Mouse (Mus musculus): ENCODE measurements around the gene Adamts16.
"Not testable (repeated sequence)": the region's sequence is repeated elsewhere in the genome, so short reads cannot be mapped to it uniquely, and the experiment has no call there.

Gene Adamts16

DNA sequence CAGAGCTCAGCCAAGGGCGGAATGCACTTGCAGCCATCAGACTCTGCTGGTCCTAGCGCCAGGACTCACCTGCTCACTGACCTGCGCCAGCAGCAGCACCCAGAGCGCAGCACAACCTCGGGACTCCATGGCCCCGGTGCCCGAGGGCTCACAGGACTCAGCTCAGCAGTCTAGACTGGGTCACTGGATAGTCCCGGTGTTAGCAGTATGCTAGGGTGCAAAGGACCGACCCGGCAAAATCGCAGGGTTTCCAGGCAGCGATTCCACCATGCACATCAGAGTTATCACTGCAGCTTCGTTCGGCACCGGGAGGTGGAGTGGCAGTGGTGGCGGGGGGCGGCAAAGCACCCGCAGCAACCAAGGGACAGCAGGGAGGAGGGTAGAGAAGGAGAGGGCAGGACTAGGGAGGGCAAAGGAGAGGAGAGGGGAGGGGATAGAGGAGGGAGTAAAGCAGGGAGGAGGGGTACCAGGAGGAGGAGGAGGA, at the start of gene Adamts16:
Gene Adamts16, minus strand, starts transcription at position 391 of the 484 bp plus-strand sequence.
- DNase-seq (ENCODE audit: low read depth, low spot score) = no peak

DNA sequence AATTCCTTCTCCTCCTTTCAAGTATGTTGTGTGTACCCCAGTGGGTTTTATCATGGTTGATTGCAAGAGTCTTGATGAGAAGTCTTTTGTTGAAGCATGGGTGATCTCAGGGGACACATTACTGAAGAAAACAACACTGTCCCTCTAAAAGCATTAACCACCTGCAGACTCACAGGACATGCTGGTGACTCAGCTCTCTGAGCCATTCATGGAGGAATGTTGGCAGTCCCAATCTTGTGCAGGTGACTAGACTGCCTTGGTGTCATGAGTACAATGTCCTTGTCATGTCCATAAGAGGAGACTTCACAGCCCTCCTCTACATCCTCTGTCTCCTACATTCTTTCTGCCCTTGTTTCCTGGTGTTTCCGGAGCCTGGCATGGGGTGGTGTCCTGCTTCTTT, 45.5 kb upstream of the Adamts16 start:
- no peak for DNase-seq (ENCODE audit: low read depth, low spot score)

DNA sequence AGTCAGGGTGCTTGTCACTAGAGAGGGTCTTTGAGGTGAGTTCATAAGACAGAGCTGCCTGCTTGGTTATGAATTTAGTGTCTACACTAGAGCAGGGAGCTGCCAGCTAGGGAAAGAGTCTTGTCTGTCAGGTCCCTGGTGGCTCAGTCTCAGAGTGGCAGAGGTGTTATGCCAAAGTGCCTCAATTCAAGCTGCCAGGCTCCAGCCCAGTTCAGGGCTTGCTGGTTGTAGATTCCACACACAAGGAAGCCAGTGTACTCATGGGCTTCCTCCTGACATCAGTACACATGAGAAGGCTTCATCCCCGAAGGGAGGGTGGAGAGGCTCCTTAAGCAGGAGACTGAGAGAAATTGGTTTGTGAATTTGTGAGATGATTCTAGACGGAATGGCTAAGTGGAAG, 43.4 kb upstream of the Adamts16 start:
- DNase-seq (ENCODE audit: low read depth, low spot score) = no peak

DNA sequence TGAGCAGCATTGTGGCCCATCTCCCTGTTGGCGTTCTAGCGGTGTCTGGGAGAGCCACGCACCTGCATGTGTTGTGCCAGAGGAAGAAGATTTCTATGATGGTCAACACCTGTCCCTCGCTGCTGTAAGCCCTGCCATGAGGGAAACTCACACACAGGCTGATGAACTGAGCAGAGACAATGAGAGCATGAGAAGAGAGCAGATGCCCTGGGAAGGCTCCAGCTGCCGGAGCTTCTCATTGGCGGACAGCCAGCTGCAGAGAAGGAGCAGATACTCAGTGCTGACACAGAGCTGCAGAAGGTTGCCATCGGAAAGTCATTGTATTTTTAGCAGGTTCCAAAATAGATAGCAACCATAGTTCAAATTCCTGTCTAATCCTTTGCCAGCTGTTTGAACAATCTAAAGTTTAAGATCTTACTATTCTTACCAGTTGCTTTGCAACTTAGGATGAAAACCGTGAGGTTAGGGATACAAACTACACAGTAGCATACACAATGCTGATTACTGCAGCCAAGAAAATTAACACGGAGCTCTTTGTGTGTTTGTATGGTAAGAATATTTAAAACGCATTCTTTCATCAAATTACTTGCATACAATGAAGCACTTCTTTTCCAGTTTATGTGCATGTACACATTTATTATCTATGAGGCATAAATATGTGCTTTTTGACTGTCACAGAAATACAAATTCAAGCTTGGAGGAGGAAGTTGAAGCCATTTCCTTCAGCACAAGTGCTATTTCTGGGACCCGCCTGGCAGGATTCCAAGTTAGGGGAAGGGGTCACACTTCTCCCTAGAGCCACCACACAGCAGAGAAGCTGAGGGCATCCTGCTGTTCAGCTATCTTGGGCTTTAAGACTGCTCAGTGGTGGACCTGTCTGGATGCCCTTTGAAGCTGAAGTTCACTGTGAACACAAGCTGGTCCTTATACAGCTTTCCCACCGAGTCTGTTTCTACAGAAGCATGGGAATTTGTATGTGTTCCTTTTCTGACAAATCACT, 42.6 kb upstream of the Adamts16 start:
- DNase-seq (ENCODE audit: low read depth, low spot score) = no peak

GRCm38 (mm10) chr13:70879971-70880370, 38.4 kb upstream of the Adamts16 start:
- DNase-seq (ENCODE audit: low read depth, low spot score) = peak; percentile 54

- DNase-seq (ENCODE audit: low read depth, low spot score) = no peak
Measured at GRCm38 (mm10) chr13:70877550-70877913, 35.9 kb upstream of the Adamts16 start.

- DNase-seq (ENCODE audit: low read depth, low spot score) = no peak
Measured at GRCm38 (mm10) chr13:70876648-70877549, 35.3 kb upstream of the Adamts16 start.

- no peak for DNase-seq (ENCODE audit: low read depth, low spot score)
Measured at GRCm38 (mm10) chr13:70875411-70875949, 33.9 kb upstream of the Adamts16 start.

- no peak for DNase-seq (ENCODE audit: low read depth, low spot score)
Measured at GRCm38 (mm10) chr13:70874741-70875140, 33.1 kb upstream of the Adamts16 start.

DNA sequence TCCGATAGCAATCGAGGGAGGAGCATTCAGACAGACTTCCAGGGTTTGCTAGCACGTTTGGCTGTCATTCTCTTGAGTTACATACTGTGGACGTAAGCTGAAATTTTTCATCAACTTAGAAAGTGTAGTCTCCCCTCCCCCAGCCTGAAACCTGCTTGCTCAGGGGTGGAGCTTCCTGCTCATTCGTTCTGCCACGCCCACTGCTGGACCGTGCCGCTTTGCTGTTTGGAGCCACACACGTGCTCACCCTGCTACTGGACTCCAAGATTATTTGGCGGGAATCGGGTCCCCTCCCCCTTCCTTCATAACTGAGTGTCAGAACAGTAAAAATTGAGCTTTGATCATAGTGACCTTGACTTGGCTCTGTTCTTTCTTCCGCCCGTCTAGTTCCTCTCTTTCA, 32.2 kb upstream of the Adamts16 start:
- not testable (repeated sequence) for DNase-seq (ENCODE audit: low read depth, low spot score)

- DNase-seq (ENCODE audit: low read depth, low spot score) = no peak
Measured at GRCm38 (mm10) chr13:70871049-70871448, 29.4 kb upstream of the Adamts16 start.

GRCm38 (mm10) chr13:70866971-70867625, 25.5 kb upstream of the Adamts16 start:
- no peak for DNase-seq (ENCODE audit: low read depth, low spot score)

DNA sequence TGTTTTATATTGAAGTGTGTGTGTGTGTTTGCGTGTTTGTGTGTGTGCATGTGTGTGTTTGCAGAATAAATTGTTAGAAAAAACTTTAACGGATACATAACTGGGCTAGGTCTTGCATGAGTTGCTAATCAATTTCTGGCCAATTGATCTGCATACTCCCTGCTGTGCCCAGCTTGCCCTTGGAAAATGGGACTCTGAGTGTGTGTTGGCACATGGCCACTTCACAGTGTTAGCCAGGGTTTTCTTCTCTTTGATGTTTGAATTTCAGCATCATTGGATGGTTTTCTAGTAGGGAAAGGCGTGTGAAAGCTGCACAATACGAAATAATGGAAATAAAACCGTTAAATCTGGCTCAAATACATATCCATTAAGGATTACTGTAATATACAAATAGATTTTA, 24.3 kb upstream of the Adamts16 start:
- no peak for DNase-seq (ENCODE audit: low read depth, low spot score)

DNA sequence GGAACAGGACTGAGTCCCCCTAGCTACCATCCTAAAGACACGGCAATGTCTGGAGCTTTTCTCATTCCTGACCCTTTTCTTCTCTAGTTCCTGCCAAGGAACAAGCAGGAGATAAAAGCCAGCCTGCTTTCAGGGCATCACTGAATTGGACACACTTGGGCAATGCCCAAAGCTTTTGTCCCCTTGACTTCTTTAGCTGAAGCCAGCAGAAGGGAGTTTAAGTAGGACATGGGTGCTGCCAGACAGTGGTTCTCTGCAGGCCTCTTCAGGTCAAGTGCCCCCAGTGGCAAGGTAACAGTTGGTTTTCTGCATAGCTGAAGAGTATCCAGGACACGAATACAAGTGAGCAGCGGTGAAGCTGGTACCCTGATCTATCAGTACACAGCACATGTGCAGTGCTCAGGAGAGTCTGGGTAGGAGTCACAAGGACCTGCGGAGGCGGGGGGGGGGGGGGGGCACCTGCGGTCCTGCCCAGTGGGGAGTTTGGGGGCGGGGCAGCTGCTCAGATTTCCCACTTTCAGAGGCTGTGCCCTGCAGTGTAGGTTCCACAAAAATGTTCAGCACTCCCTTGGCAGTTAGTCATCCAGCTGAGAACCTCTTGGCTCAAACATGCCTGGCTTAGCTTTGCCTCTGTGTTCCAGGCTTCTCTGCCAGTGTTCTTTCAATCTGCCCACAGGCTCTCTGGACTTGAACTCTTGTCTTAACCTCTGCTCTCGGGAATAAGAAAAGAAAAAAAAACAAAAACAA, 20.7 kb upstream of the Adamts16 start:
- DNase-seq (ENCODE audit: low read depth, low spot score) = no peak

DNA sequence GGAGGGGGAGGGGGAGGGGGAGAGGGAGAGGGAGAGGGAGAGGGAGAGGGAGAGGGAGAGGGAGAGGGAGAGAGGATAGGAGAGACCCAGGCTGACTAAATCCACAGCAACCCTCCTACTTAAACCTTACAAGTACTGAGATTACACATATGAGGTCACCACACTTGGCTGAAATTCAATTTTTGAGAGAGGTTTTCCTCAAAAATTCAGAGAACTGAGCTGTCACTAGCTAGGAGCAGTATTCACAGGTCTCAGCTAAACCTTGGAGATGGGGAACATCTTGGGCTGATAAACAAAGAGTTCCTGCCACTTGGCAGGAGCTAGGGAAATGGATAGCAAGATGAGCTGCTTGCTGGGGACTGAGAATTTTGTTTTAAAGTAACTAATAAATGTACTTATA, 12.0 kb upstream of the Adamts16 start:
- no peak for DNase-seq (ENCODE audit: low read depth, low spot score)

DNA sequence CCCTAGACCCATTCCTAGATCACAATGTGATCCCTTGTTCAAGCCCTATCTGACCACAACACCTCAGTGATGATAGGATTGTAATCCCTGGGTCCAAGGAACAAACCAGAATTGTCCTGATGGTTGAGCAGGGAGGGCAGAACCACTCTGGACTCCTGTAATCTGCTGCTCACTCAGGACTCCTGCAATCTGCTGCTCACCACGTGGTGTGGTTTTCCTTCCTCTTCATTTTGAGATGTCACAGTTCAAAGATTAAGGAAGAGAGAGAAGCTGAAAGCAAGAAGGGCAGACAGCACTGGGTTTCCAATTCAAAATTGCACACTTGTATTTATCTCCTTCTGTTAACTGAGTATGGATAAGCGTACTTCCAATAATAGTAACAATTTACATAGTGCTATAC, 5.3 kb upstream of the Adamts16 start:
- DNase-seq (ENCODE audit: low read depth, low spot score) = no peak

- no peak for DNase-seq (ENCODE audit: low read depth, low spot score)
Measured at GRCm38 (mm10) chr13:70845526-70845925, 3.9 kb upstream of the Adamts16 start.

DNA sequence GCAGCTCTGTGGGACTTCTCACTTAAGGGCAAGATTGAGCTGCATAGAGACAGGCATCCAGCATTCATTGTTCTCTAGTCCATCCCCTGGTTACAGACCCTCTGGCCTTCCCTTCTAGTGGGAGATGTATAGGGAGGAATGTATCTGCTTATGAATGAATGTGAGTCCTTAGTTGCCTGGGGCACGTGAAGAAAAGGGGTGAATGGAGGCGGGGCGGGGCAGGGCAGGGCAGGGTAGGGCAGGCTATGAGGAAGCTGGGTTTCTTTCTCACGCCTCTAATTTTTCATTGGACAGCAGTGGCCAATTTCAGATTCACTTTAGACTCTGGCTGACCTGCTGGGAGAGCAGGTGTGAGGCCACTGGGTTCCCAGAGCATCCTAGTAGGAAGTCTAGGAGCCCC, 515 bp upstream of the Adamts16 start:
- no peak for DNase-seq (ENCODE audit: low read depth, low spot score)

- peak; percentile 59 for DNase-seq (ENCODE audit: low read depth, low spot score)
Measured at GRCm38 (mm10) chr13:70840161-70840560, 1.4 kb downstream of the Adamts16 start.

- no peak for DNase-seq (ENCODE audit: low read depth, low spot score)
Measured at GRCm38 (mm10) chr13:70837571-70837970, 4.0 kb downstream of the Adamts16 start.

GRCm38 (mm10) chr13:70836246-70836645, 5.4 kb downstream of the Adamts16 start:
- no peak for DNase-seq (ENCODE audit: low read depth, low spot score)
